Mouse (Mus musculus) stomach, postnatal 0 days (tissue): ENCODE measurements at regions not wholly inside any gene's neighbourhood (a gene's known extent, or its start where the extent isn't known, plus 50 kb on each side); places are given as distances from the start of the nearest gene placed in this dataset.

Experiments
- ATAC-seq: fragments of 200-750 bp; cut with Nextera tagmentation; 2 replicates; pipeline ENCODE4 v1.8.0; 2017; ENCODE audit not compliant: low FRiP score, low TSS enrichment
- DNase-seq: peaks from one replicate; pipeline ENCODE4 v3.0.0-alpha.2; 2016; ENCODE audit warnings: low spot score
- H3K27ac ChIP-seq: fragments of 300-500 bp; sonication (generic); replicated peaks from 2 replicates; pipeline ENCODE4 v1.5.1; 2014; ENCODE audit warnings: mild to moderate bottlenecking, control low read depth
- H3K27me3 ChIP-seq: fragments of 300-500 bp; sonication (generic); 2 replicates; pipeline ENCODE4 v1.6.1; 2014; ENCODE audit warnings: low read length; ENCODE audit not compliant: control insufficient read depth, insufficient read depth
- H3K36me3 ChIP-seq: fragments of 300-500 bp; sonication (generic); 2 replicates; pipeline ENCODE4 v1.6.1; 2014; ENCODE audit warnings: low read length, mixed read lengths; ENCODE audit not compliant: control insufficient read depth, insufficient read depth
- H3K4me1 ChIP-seq: fragments of 300-500 bp; sonication (generic); replicated peaks from 2 replicates; pipeline ENCODE4 v1.6.1; 2014; ENCODE audit warnings: antibody characterized with exemption; ENCODE audit not compliant: control insufficient read depth, insufficient read depth
- H3K4me2 ChIP-seq: fragments of 300-500 bp; sonication (generic); replicated peaks from 2 replicates; pipeline ENCODE4 v1.6.1; 2014; ENCODE audit warnings: low read depth, mild to moderate bottlenecking, control low read depth, moderate library complexity
- H3K4me3 ChIP-seq: fragments of 300-500 bp; sonication (generic); 2 replicates; pipeline ENCODE4 v1.5.1; 2014; ENCODE audit warnings: low read depth, low read length, control low read depth
- H3K9ac ChIP-seq: fragments of 300-500 bp; sonication (generic); 2 replicates; pipeline ENCODE4 v1.6.1; 2014; ENCODE audit warnings: mild to moderate bottlenecking, low read length, control low read depth, mixed read lengths
- H3K9me3 ChIP-seq: fragments of 300-500 bp; sonication (generic); 2 replicates; pipeline ENCODE4 v1.6.1; 2016; ENCODE audit warnings: low read length; ENCODE audit not compliant: control insufficient read depth
- CTCF ChIP-seq: IDR thresholded peaks from 2 replicates; pipeline ENCODE4 v1.5.1; 2016; ENCODE audit warnings: antibody characterized with exemption, low read depth, mild to moderate bottlenecking, moderate library complexity
- EP300 ChIP-seq: optimal IDR thresholded peaks from 2 replicates; pipeline ENCODE3; 2016; ENCODE audit warnings: antibody characterized with exemption
- WGBS: fragments of 180-500 bp; shearing (Covaris S2); extraction: QIAGEN DNeasy Blood & Tissue Kit; methylation state at CpG from one replicate; pipeline ENCODE4 v1.1.7; 2014; 5-methylcytosine and 5-hydroxymethylcytosine counted together

- no peak overlapping the region for H3K4me3 ChIP-seq
- no peak for TF ChIP-seq CTCF
- TF ChIP-seq EP300, result no peak
- no peak overlapping the region for H3K4me2 ChIP-seq
- H3K27ac ChIP-seq, result no peak overlapping the region
- ATAC-seq (0 out of 2 replicates have a peak, but pooled peaks have one; percentile 21), DNase-seq (no peak)
- no peaks in the 10 kb centered on the region for H3K4me1 ChIP-seq
- WGBS, result 43% methylated on average over 18 of the region's 18 CpGs
- no peaks in the 10 kb centered on the region for H3K36me3 ChIP-seq
- H3K27me3 ChIP-seq, result no peaks in the 10 kb centered on the region
- no peak overlapping the region for H3K9ac ChIP-seq
- H3K9me3 ChIP-seq, result no peaks in the 10 kb centered on the region
Measured at GRCm38 (mm10) chr1:119106246-119106975, 53.0 kb upstream of the Gli2 start.
